Mouse (Mus musculus): Measurements from ENCODE around the gene Unc79. TPM values are rescaled to one million over a fixed set of nuclear protein-coding genes. Genes with fewer than 3 reads are reported as not detected.

The Unc79 gene
- polyA plus RNA-seq, 1 experiment from 2014 or later: 0.07 TPM

- 48% methylated on average over 14 of the region's 14 CpGs for WGBS
- no peak overlapping the region for H3K4me2 ChIP-seq (ENCODE audit: low read length)
- DNase-seq (ENCODE audit: low spot score) (no peak), ATAC-seq (replicated peaks; ENCODE audit: low FRiP score, low read depth) (no peak)
- H3K9ac ChIP-seq (ENCODE audit: low read depth, low read length): no peak overlapping the region
- no peak for TF ChIP-seq CTCF (IDR thresholded peaks at IDR 0.05; ENCODE audit: low read depth)
- no peaks in the 10 kb centered on the region for H3K36me3 ChIP-seq (ENCODE audit: insufficient read depth, low read length)
- H3K4me1 ChIP-seq (replicated peaks; ENCODE audit: insufficient read depth, low read length): 0 out of 2 replicates have a peak, but pooled peaks cover 4% of the 10 kb centered on the region
- no peak overlapping the region for H3K4me3 ChIP-seq (replicated peaks; ENCODE audit: low read depth, low read length)
- H3K9me3 ChIP-seq (replicated peaks; ENCODE audit: low read length): no peaks in the 10 kb centered on the region
- H3K27ac ChIP-seq: no peak overlapping the region
- H3K27me3 ChIP-seq (ENCODE audit: insufficient read depth, low read length): no peaks in the 10 kb centered on the region
These were observed 215.7 kb downstream of the Unc79 start for GRCm38 (mm10) chr12:103164101-103165030.

GRCm38 (mm10) chr12:103168892-103169291 lies 220.2 kb downstream of the Unc79 start:
- Histone ChIP-seq H3K4me1 (replicated peaks; ENCODE audit: insufficient read depth, low read length) (0 out of 2 replicates have a peak, but pooled peaks cover 4% of the 10 kb centered on the region), H3K9ac (ENCODE audit: low read depth, low read length) (no peak overlapping the region), H3K9me3 (replicated peaks; ENCODE audit: low read length) (no peaks in the 10 kb centered on the region), H3K4me2 (ENCODE audit: low read length) (no peak overlapping the region), H3K4me3 (replicated peaks; ENCODE audit: low read depth, low read length) (no peak overlapping the region), H3K27ac (no peak overlapping the region), H3K27me3 (ENCODE audit: insufficient read depth, low read length) (no peaks in the 10 kb centered on the region), H3K36me3 (ENCODE audit: insufficient read depth, low read length) (no peaks in the 10 kb centered on the region)
- WGBS: 17% methylated on average over 12 of the region's 12 CpGs
- ATAC-seq (replicated peaks; ENCODE audit: low FRiP score, low read depth) (no peak), DNase-seq (ENCODE audit: low spot score) (no peak)
- no peak for TF ChIP-seq CTCF (IDR thresholded peaks at IDR 0.05; ENCODE audit: low read depth)

DNA sequence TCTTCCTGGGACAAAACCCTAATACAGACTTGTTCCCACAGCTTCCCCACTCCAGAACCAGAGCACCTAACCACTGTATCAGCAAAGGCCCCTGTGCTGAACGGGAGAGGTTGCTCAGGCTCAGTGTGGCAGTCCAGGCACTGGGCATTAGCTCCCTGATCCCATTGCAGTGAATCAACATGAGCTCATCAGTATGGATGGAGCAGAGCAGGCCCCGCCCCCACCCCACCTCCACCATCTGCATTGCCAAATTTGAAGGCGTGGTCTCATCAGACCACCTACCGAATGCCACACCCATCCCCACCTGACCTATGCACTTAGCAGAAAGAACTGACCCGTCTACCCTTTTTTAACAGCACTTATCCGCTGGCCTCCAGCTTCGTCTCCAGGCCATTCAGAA lies 234.4 kb downstream of the Unc79 start:
- 30% methylated on average over 7 of the region's 7 CpGs for WGBS
- DNase-seq (ENCODE audit: low spot score) (no peak), ATAC-seq (replicated peaks; ENCODE audit: low FRiP score, low read depth) (peak; percentile 49; the same call in 1 of the 2 replicates)
- Histone ChIP-seq H3K4me1 (replicated peaks; ENCODE audit: insufficient read depth, low read length) (no peaks in the 10 kb centered on the region), H3K9ac (ENCODE audit: low read depth, low read length) (no peak overlapping the region), H3K36me3 (ENCODE audit: insufficient read depth, low read length) (no peaks in the 10 kb centered on the region), H3K27me3 (ENCODE audit: insufficient read depth, low read length) (no peaks in the 10 kb centered on the region), H3K27ac (no peak overlapping the region), H3K9me3 (replicated peaks; ENCODE audit: low read length) (no peaks in the 10 kb centered on the region), H3K4me2 (ENCODE audit: low read length) (no peak overlapping the region), H3K4me3 (replicated peaks; ENCODE audit: low read depth, low read length) (no peak overlapping the region)
- TF ChIP-seq CTCF (IDR thresholded peaks at IDR 0.05; ENCODE audit: low read depth): no peak

DNA sequence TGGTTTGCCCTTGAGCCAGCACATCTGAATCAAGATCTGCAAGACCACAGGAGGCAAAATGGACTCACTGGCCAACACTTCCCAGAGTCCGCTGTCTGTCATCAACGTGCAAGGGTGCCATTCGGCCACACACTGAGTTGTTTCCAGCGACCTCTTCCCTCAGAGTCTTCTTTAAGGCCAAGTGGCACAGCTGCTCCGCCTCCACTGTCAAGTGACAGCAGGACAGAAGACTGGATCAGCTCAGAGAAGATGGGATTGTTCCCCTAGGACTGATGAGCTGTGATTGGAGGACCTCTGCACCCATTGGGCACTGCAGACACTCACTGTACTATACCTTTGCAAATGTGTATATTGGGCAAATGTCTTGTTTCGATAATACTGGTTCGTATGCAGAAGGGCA lies 238.4 kb downstream of the Unc79 start:
- ATAC-seq (replicated peaks; ENCODE audit: low FRiP score, low read depth) (no peak), DNase-seq (ENCODE audit: low spot score) (no peak)
- WGBS: 63% methylated on average over 7 of the region's 7 CpGs
- no peaks in the 10 kb centered on the region for H3K9me3 ChIP-seq (replicated peaks; ENCODE audit: low read length)
- no peak overlapping the region for H3K27ac ChIP-seq
- H3K4me2 ChIP-seq (ENCODE audit: low read length): no peak overlapping the region
- no peak overlapping the region for H3K9ac ChIP-seq (ENCODE audit: low read depth, low read length)
- no peak for TF ChIP-seq CTCF (IDR thresholded peaks at IDR 0.05; ENCODE audit: low read depth)
- H3K4me1 ChIP-seq (replicated peaks; ENCODE audit: insufficient read depth, low read length): no peaks in the 10 kb centered on the region
- no peaks in the 10 kb centered on the region for H3K36me3 ChIP-seq (ENCODE audit: insufficient read depth, low read length)
- H3K4me3 ChIP-seq (replicated peaks; ENCODE audit: low read depth, low read length): no peak overlapping the region
- no peaks in the 10 kb centered on the region for H3K27me3 ChIP-seq (ENCODE audit: insufficient read depth, low read length)

- Histone ChIP-seq H3K9me3 (replicated peaks; ENCODE audit: low read length) (no peaks in the 10 kb centered on the region), H3K4me1 (replicated peaks; ENCODE audit: insufficient read depth, low read length) (no peaks in the 10 kb centered on the region), H3K4me3 (replicated peaks; ENCODE audit: low read depth, low read length) (no peak overlapping the region), H3K4me2 (ENCODE audit: low read length) (no peak overlapping the region), H3K36me3 (ENCODE audit: insufficient read depth, low read length) (no peaks in the 10 kb centered on the region), H3K27me3 (ENCODE audit: insufficient read depth, low read length) (no peaks in the 10 kb centered on the region), H3K27ac (no peak overlapping the region), H3K9ac (ENCODE audit: low read depth, low read length) (no peak overlapping the region)
- 47% methylated on average over 8 of the region's 8 CpGs for WGBS
- DNase-seq (ENCODE audit: low spot score) (no peak), ATAC-seq (replicated peaks; ENCODE audit: low FRiP score, low read depth) (no peak)
- TF ChIP-seq CTCF (IDR thresholded peaks at IDR 0.05; ENCODE audit: low read depth): no peak
These were observed 239.6 kb downstream of the Unc79 start for GRCm38 (mm10) chr12:103188223-103188622.

DNA sequence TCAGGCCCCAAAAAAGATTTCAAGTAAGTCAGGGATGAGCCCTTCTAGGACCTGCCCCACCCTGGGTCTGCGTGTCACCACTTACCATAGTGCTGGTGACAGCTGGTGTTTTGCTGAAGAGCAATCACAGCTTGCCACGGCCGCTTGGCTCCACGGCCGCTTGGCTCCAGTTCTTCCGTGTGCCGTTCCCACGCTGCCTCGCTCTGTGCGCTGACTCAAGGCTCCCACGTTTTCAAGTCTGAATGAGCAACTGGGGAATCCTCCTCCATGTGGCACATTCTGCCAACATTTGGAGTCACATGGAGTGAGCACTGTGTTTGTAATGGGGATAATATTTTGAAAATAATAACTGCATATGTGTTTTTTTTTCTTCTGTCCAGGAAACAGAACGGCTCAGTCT lies 241.1 kb downstream of the Unc79 start:
- Histone ChIP-seq H3K4me3 (replicated peaks; ENCODE audit: low read depth, low read length) (no peak overlapping the region), H3K27ac (no peak overlapping the region), H3K9ac (ENCODE audit: low read depth, low read length) (no peak overlapping the region), H3K4me1 (replicated peaks; ENCODE audit: insufficient read depth, low read length) (no peaks in the 10 kb centered on the region), H3K4me2 (ENCODE audit: low read length) (no peak overlapping the region), H3K36me3 (ENCODE audit: insufficient read depth, low read length) (no peaks in the 10 kb centered on the region), H3K9me3 (replicated peaks; ENCODE audit: low read length) (no peaks in the 10 kb centered on the region), H3K27me3 (ENCODE audit: insufficient read depth, low read length) (no peaks in the 10 kb centered on the region)
- 53% methylated on average over 12 of the region's 12 CpGs for WGBS
- no peak for DNase-seq (ENCODE audit: low spot score)
- no peak for ATAC-seq (replicated peaks; ENCODE audit: low FRiP score, low read depth)
- TF ChIP-seq CTCF (IDR thresholded peaks at IDR 0.05; ENCODE audit: low read depth): no peak

Measured in kidney, postnatal 0 days (tissue).